Mouse (Mus musculus) neural tube, embryonic 11.5 days (tissue): ENCODE results near the gene Col24a1. TPM values are rescaled to one million over a fixed set of nuclear protein-coding genes. Genes with fewer than 3 reads are reported as not detected.
A peak's percentile ranks its signal among the peaks of the same experiment; 100 is the strongest.

Source experiments
- ATAC-seq: fragments of 200-750 bp; cut with Nextera tagmentation; 2 replicates; pipeline ENCODE4 v1.8.0; 2017; ENCODE audit warnings: moderate number of reproducible peaks, mild to moderate bottlenecking, moderate TSS enrichment, moderate library complexity; ENCODE audit not compliant: insufficient read depth, low FRiP score, low TSS enrichment
- DNase-seq: peaks from one replicate; pipeline ENCODE4 v3.0.0-alpha.2; 2015; ENCODE audit warnings: low spot score
- H3K27ac ChIP-seq: fragments of 300-500 bp; sonication (generic); 2 replicates; pipeline ENCODE4 v1.5.1; 2014; ENCODE audit warnings: low read depth, mild to moderate bottlenecking, low read length
- H3K27me3 ChIP-seq: fragments of 300-500 bp; sonication (generic); 2 replicates; pipeline ENCODE4 v1.6.1; 2014; ENCODE audit warnings: mild to moderate bottlenecking, low read length, mixed read lengths; ENCODE audit not compliant: control insufficient read depth, insufficient read depth
- H3K36me3 ChIP-seq: fragments of 300-500 bp; sonication (generic); 2 replicates; pipeline ENCODE4 v1.6.1; 2014; ENCODE audit warnings: mild to moderate bottlenecking, low read length, moderate library complexity, mixed read lengths; ENCODE audit not compliant: control insufficient read depth, insufficient read depth
- H3K4me1 ChIP-seq: fragments of 300-500 bp; sonication (generic); 2 replicates; pipeline ENCODE4 v1.6.1; 2014; ENCODE audit warnings: low read length, mixed read lengths; ENCODE audit not compliant: control insufficient read depth, insufficient read depth
- H3K4me2 ChIP-seq: fragments of 300-500 bp; sonication (generic); 2 replicates; pipeline ENCODE4 v1.6.1; 2014; ENCODE audit warnings: low read depth, mild to moderate bottlenecking, moderate library complexity
- H3K4me3 ChIP-seq: fragments of 300-500 bp; sonication (generic); 2 replicates; pipeline ENCODE4 v1.5.1; 2014; ENCODE audit warnings: low read depth, low read length
- H3K9ac ChIP-seq: fragments of 300-500 bp; sonication (generic); 2 replicates; pipeline ENCODE4 v1.6.1; 2014; ENCODE audit warnings: mild to moderate bottlenecking, low read length
- H3K9me3 ChIP-seq: fragments of 300-500 bp; sonication (generic); 2 replicates; pipeline ENCODE4 v1.6.1; 2016; ENCODE audit warnings: low read length; ENCODE audit not compliant: control insufficient read depth
- WGBS: fragments of 180-500 bp; shearing (Covaris S2); extraction: QIAGEN DNeasy Blood & Tissue Kit; methylation state at CpG from one replicate; pipeline ENCODE4 v1.1.7; 2014; 5-methylcytosine and 5-hydroxymethylcytosine counted together
- polyA plus RNA-seq: library from polyadenylated mRNA; unstranded; fragments of >200 nt; fragmentation: Nextera tagmentation; extraction: Ambion mirVana; gene quantifications from 2 replicates; pipeline ENCODE4 v1.2.1, GENCODE M21; 2014

The Col24a1 gene
- polyA plus RNA-seq, 1 experiment from 2014 or later = 0.92 TPM

- H3K4me2 ChIP-seq = peak within 1 kb of the TSS; percentile 84
- WGBS = 6% methylated on average over 37 of the region's 37 CpGs
- DNase-seq (peak; percentile 96), ATAC-seq (peak; percentile 90)
- no peaks in the 10 kb centered on the region for H3K27me3 ChIP-seq
- peak within 1 kb of the TSS; percentile 65 for H3K27ac ChIP-seq
- H3K9ac ChIP-seq = peak within 1 kb of the TSS; percentile 67
- H3K36me3 ChIP-seq = 0 out of 2 replicates have a peak, but pooled peaks cover 6% of the 10 kb centered on the region
- peaks cover 8% of the 10 kb centered on the region for H3K4me1 ChIP-seq
- no peaks in the 10 kb centered on the region for H3K9me3 ChIP-seq
- H3K4me3 ChIP-seq = peak within 1 kb of the TSS; percentile 85
Observed at GRCm38 (mm10) chr3:145575743-145576481, 283.6 kb downstream of the Col24a1 start, which contains the start of gene Znhit6. TSS of gene Znhit6 (plus strand) at chr3:145576205.

- no peak for DNase-seq
- H3K27me3 ChIP-seq = no peaks in the 10 kb centered on the region
- under 1% methylated on average over 11 of the region's 11 CpGs for WGBS
Observed at GRCm38 (mm10) chr3:145576482-145576822, 284.2 kb downstream of the Col24a1 start.

GRCm38 (mm10) chr3:145576876-145577275, 284.6 kb downstream of the Col24a1 start:
- 32% methylated on average over 15 of the region's 15 CpGs for WGBS

More at GRCm38 (mm10) chr3:145576482-145576822, 284.2 kb downstream of the Col24a1 start:
- no peaks in the 10 kb centered on the region for H3K9me3 ChIP-seq
- 0 out of 2 replicates have a peak, but pooled peaks cover 6% of the 10 kb centered on the region for H3K36me3 ChIP-seq
- no peak; the same call in 1 of the 2 replicates for ATAC-seq
- H3K4me1 ChIP-seq = peaks cover 8% of the 10 kb centered on the region
- H3K4me2 ChIP-seq = peak overlapping the region; percentile 84
- H3K27ac ChIP-seq = peak overlapping the region; percentile 65
- H3K4me3 ChIP-seq = peak overlapping the region; percentile 85
- H3K9ac ChIP-seq = peak overlapping the region; percentile 67

GRCm38 (mm10) chr3:145583043-145583442, 290.8 kb downstream of the Col24a1 start:
- Histone ChIP-seq H3K9ac (no peak overlapping the region), H3K4me3 (no peak overlapping the region), H3K9me3 (no peaks in the 10 kb centered on the region), H3K36me3 (peaks cover 15% of the 10 kb centered on the region), H3K4me1 (no peaks in the 10 kb centered on the region), H3K27ac (no peak overlapping the region), H3K27me3 (no peaks in the 10 kb centered on the region), H3K4me2 (no peak overlapping the region)
- DNase-seq (no peak), ATAC-seq (no peak)
- 93% methylated on average over 4 of the region's 4 CpGs for WGBS

More at GRCm38 (mm10) chr3:145576876-145577275, 284.6 kb downstream of the Col24a1 start:
- H3K4me3 ChIP-seq = peak overlapping the region; percentile 85
- peaks cover 8% of the 10 kb centered on the region for H3K4me1 ChIP-seq
- no peak for DNase-seq
- H3K4me2 ChIP-seq = peak overlapping the region; percentile 84
- no peaks in the 10 kb centered on the region for H3K9me3 ChIP-seq
- H3K36me3 ChIP-seq = 0 out of 2 replicates have a peak, but pooled peaks cover 6% of the 10 kb centered on the region
- no peak overlapping the region for H3K27ac ChIP-seq
- no peaks in the 10 kb centered on the region for H3K27me3 ChIP-seq
- ATAC-seq = no peak
- peak overlapping the region; percentile 67 for H3K9ac ChIP-seq

- 83% methylated on average over 3 of the region's 3 CpGs for WGBS
- Histone ChIP-seq H3K4me1 (no peaks in the 10 kb centered on the region), H3K27me3 (no peaks in the 10 kb centered on the region), H3K27ac (no peak overlapping the region), H3K4me3 (no peak overlapping the region), H3K36me3 (peaks cover 15% of the 10 kb centered on the region), H3K4me2 (no peak overlapping the region), H3K9me3 (no peaks in the 10 kb centered on the region), H3K9ac (no peak overlapping the region)
- no peak for DNase-seq
- no peak for ATAC-seq
Observed at GRCm38 (mm10) chr3:145583522-145584200, 291.4 kb downstream of the Col24a1 start.

- 91% methylated on average over 4 of the region's 4 CpGs for WGBS
Observed at GRCm38 (mm10) chr3:145590562-145590961, 298.3 kb downstream of the Col24a1 start.

GRCm38 (mm10) chr3:145591841-145592542, 299.7 kb downstream of the Col24a1 start:
- Histone ChIP-seq H3K9ac (no peak overlapping the region), H3K4me1 (no peaks in the 10 kb centered on the region), H3K9me3 (no peaks in the 10 kb centered on the region), H3K27me3 (no peaks in the 10 kb centered on the region), H3K4me3 (no peak overlapping the region), H3K36me3 (peaks cover 3% of the 10 kb centered on the region), H3K27ac (no peak overlapping the region), H3K4me2 (no peak overlapping the region)
- DNase-seq (no peak), ATAC-seq (no peak)
- WGBS = 94% methylated on average over 6 of the region's 6 CpGs

More at GRCm38 (mm10) chr3:145590562-145590961, 298.3 kb downstream of the Col24a1 start:
- DNase-seq (no peak), ATAC-seq (no peak)
- Histone ChIP-seq H3K9me3 (no peaks in the 10 kb centered on the region), H3K4me3 (no peak overlapping the region), H3K9ac (no peak overlapping the region), H3K27ac (no peak overlapping the region), H3K4me2 (no peak overlapping the region), H3K4me1 (no peaks in the 10 kb centered on the region), H3K36me3 (peaks cover 9% of the 10 kb centered on the region), H3K27me3 (no peaks in the 10 kb centered on the region)

- Histone ChIP-seq H3K4me3 (no peak overlapping the region), H3K9ac (no peak overlapping the region), H3K27me3 (no peaks in the 10 kb centered on the region), H3K27ac (no peak overlapping the region), H3K4me1 (no peaks in the 10 kb centered on the region), H3K9me3 (no peaks in the 10 kb centered on the region), H3K4me2 (no peak overlapping the region), H3K36me3 (no peaks in the 10 kb centered on the region; the same call in 1 of the 2 replicates)
- 93% methylated on average over 6 of the region's 6 CpGs for WGBS
- no peak for DNase-seq
- no peak for ATAC-seq
Observed at GRCm38 (mm10) chr3:145595354-145595753, 303.1 kb downstream of the Col24a1 start.
